8 mouse cellular contexts compared by ENCODE assay signal in genomic region chr15:77832458-77832904, GRCm38 (mm10). TPM values are rescaled to one million over a fixed set of nuclear protein-coding genes. Genes with fewer than 3 reads are reported as not detected.
A peak's percentile ranks its signal among the peaks of the same experiment; 100 is the strongest.
DNase-seq lines count a peak whose midpoint lies in the region; ATAC-seq lines count a peak whose summit lies in the region.

No protein-coding gene starts in this region.

- no peaks in the 10 kb centered on the region for H3K9me3 ChIP-seq in heart, embryonic 15.5 days (replicated peaks)
- no peaks in the 10 kb centered on the region for H3K9me3 ChIP-seq in forebrain, embryonic 13.5 days (replicated peaks)

- intact Hi-C loops in heart, postnatal 36 days (cut with DNase I) = no loop called here

- no peak for ATAC-seq in heart, embryonic 15.5 days (replicated peaks; ENCODE audit: insufficient number of reproducible peaks, insufficient read depth, low FRiP score, low read depth)
- ATAC-seq in CD4-positive, CD25-positive, alpha-beta regulatory T cell, adult 4 months = peak; percentile 7
- ATAC-seq in granulocyte monocyte progenitor cell, adult 5-6 weeks (replicated peaks; ENCODE audit: poor library complexity, severe bottlenecking) = peak; percentile 26
- ATAC-seq in megakaryocyte, adult 5-6 weeks (ENCODE audit: poor library complexity, severe bottlenecking) = 0 out of 2 replicates have a peak, but pooled peaks have one; percentile 7
- no peak for ATAC-seq in forebrain, embryonic 13.5 days

- WGBS in heart, embryonic 15.5 days = 66% methylated on average over 7 of the region's 7 CpGs
- 92% methylated on average over 7 of the region's 7 CpGs for WGBS in forebrain, embryonic 13.5 days

- peaks cover 87% of the 10 kb centered on the region for H3K4me1 ChIP-seq in heart, embryonic 15.5 days (replicated peaks)
- peaks cover 21% of the 10 kb centered on the region for H3K4me1 ChIP-seq in forebrain, embryonic 13.5 days

- H3K4me2 ChIP-seq in heart, embryonic 15.5 days = no peak overlapping the region
- no peak overlapping the region for H3K4me2 ChIP-seq in forebrain, embryonic 13.5 days

- no peak overlapping the region for H3K4me3 ChIP-seq in heart, embryonic 15.5 days
- H3K4me3 ChIP-seq in forebrain, embryonic 13.5 days = no peak overlapping the region

- H3K9ac ChIP-seq in heart, embryonic 15.5 days = no peak overlapping the region
- no peak overlapping the region for H3K9ac ChIP-seq in forebrain, embryonic 13.5 days

- DNase-seq in heart, postnatal 36 days = no peak
- DNase-seq in urinary bladder, postnatal 4 days (ENCODE audit: low spot score in 2 of 2) = no peak
- no peak for DNase-seq in cerebellum, adult 8-10 months

- H3K27me3 ChIP-seq in heart, embryonic 15.5 days = no peaks in the 10 kb centered on the region
- no peaks in the 10 kb centered on the region for H3K27me3 ChIP-seq in forebrain, embryonic 13.5 days

- peak overlapping the region; percentile 57 for H3K27ac ChIP-seq in heart, embryonic 15.5 days
- no peak overlapping the region for H3K27ac ChIP-seq in forebrain, embryonic 13.5 days

- no peaks in the 10 kb centered on the region; the same call in 1 of the 2 replicates for H3K36me3 ChIP-seq in heart, embryonic 15.5 days
- H3K36me3 ChIP-seq in forebrain, embryonic 13.5 days (ENCODE audit: poor library complexity, severe bottlenecking) = peaks cover 12% of the 10 kb centered on the region; the same call in 1 of the 2 replicates

RNA-seq across cellular contexts. Expression of gene Myh9, which starts 9.5 kb away (rescaled TPM):
- polyA plus RNA-seq in heart, embryonic 15.5 days (2015; fragmentation: Nextera tagmentation; extraction: Ambion mirVana) = 25.2 and 33.7 TPM in 2 replicates
- total RNA-seq in heart, postnatal 36 days (2021) = 100 to 1,000 TPM; 105 to 110 TPM
- 100 to 1,000 TPM; 206 to 220 TPM for polyA plus RNA-seq in CD4-positive, CD25-positive, alpha-beta regulatory T cell, adult 4 months (2017; shearing (Covaris generic))
- 199 and 315 TPM in 2 replicates for total RNA-seq in granulocyte monocyte progenitor cell, adult 5-6 weeks (2014; fragmentation: Nextera tagmentation)
- total RNA-seq in granulocyte monocyte progenitor cell, adult 5-6 weeks (2017) = 285 and 305 TPM in 2 replicates
- 464 and 549 TPM in 2 replicates for total RNA-seq in megakaryocyte, adult 5-6 weeks (2015)
- 759 and 878 TPM in 2 replicates for total RNA-seq in megakaryocyte, adult 5-6 weeks (2017)
- 13.4 and 14.4 TPM in 2 replicates for polyA plus RNA-seq in forebrain, embryonic 13.5 days (2015; fragmentation: Nextera tagmentation; extraction: Ambion mirVana)

Comparison
In these comparisons a context has a peak if more than half of its experiments do, and no peak if none do; other contexts are left out.
1. ATAC-seq: peak in CD4-positive, CD25-positive, alpha-beta regulatory T cell, adult 4 months (single experiment), granulocyte monocyte progenitor cell, adult 5-6 weeks (single experiment) and megakaryocyte, adult 5-6 weeks (single experiment); none in heart, embryonic 15.5 days (single experiment) and forebrain, embryonic 13.5 days (single experiment).